Mouse (Mus musculus): ENCODE measurements at regions not wholly inside any gene's neighbourhood (a gene's known extent, or its start where the extent isn't known, plus 50 kb on each side); places are given as distances from the start of the nearest gene placed in this dataset.

DNA sequence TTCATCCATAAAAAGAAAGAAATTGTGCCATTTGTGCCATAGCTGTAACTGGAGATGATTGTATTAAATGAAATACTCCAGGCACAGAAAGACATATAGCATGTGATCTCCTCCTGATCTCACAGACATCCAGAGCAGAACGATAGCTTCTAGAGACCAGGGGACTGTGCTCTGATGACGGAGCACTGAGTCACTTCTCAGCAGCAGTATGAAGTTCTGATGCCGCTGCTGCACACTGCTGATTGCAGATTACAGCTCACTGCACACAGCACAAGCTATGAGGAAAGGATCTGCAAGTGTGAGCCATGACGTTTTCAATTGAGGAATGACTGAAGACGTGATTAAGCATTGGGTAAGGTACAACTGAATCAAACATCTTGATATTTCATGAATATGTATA, 190.6 kb upstream of the Adamts9 start:
- no peak for DNase-seq (ENCODE audit: low spot score in 2 of 2)

- DNase-seq (ENCODE audit: low spot score in 2 of 2), result no peak
These were observed 187.8 kb upstream of the Adamts9 start for GRCm38 (mm10) chr6:93130946-93131685.

DNA sequence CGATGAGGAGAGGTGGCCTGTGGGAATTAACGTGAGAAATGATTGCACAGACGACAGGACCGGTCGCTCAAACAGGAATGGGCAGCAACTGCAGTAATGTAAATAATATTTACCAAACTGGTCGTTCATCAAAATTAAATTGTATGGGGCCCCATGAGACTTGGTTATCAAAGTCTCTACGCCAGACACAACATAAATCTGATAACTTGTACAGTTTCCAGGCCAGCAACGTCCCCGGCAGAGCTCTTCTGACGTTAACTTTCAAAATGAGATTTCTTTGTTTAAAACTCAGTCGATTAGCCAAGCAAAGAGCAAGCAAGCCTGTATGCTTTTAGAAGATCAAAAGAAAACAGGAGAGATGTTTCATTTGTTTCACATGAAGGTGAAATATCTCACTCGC, 176.2 kb upstream of the Adamts9 start:
- DNase-seq (ENCODE audit: low spot score in 2 of 2), result no peak

GRCm38 (mm10) chr6:93113361-93113760, 170.1 kb upstream of the Adamts9 start:
- DNase-seq (ENCODE audit: low spot score in 2 of 2), result no peak

DNA sequence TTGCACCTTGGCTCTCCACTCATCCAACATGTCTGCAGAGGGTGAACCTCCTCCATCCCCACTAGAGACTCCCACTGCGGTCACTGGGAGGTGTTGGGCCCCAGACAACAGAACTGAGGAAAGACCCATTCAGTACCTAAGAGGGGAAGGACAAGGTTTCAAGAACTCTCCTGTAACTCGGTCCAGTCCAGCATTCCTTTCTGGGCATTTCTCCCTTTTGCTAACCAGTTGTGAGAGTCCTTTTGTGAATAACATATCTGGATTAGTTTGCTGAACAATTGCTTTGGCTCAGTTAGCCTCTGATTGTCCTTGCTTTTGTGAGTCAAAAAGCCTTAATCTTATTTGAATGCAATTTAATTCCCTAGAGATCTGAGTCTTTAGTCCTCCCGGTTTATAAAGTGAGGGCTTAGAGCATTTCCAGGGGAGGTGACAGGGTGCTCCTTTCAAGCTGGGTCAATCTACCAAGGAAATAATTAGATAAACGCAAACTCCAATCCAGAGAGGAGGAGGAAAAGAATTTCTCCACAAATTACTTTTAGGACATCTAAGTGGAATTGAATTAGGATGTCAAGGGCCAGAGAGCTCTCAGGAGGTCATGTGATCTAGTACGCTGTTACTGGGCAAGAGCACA, 151.6 kb upstream of the Adamts9 start:
- DNase-seq (ENCODE audit: low spot score in 2 of 2), result no peak

DNA sequence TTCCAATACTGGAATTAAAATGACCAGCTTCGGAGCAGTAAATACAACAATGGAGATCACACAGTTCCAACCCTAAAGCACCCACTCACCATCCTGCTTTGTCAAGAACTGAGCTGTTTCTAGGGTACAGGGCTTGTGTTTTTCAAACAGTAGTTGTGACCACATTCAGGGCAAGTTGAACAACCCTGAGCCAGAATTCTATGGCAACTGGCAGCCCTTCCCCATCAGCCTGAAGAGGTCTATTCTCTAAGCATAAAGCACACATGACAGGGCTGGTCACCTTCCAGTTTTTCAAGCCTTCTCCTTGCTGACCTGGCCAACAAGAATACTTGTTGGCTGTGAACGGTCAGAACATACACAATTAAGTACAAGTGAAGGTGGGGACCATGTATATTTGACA, 150.5 kb upstream of the Adamts9 start:
- DNase-seq (ENCODE audit: low spot score in 2 of 2), result no peak

GRCm38 (mm10) chr6:93087329-93087728, 144.0 kb upstream of the Adamts9 start:
- no peak for DNase-seq (ENCODE audit: low spot score in 2 of 2)

DNA sequence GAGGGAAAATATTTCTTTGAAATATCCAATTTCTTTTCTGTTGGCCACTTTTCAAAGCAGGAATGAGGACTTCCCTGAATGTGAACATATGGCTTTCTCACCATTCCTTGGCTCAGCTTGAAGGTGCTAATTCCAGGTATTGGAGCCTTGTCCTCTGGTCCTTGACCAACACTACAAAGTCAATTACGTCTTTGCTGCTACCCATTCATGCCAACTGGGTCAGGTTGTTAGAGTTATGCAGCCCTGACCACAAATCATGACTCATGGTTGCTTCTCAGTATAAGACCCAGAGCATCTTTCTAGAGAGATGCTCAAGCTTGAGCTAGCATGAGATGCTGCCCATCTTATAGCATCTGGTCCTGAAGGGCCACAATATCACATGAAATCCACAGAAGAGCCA, 141.0 kb upstream of the Adamts9 start:
- DNase-seq (ENCODE audit: low spot score in 2 of 2), result no peak

- DNase-seq (ENCODE audit: low spot score in 2 of 2), result no peak
These were observed 140.4 kb upstream of the Adamts9 start for GRCm38 (mm10) chr6:93083716-93084115.

- no peak for DNase-seq (ENCODE audit: low spot score in 2 of 2)
These were observed 138.9 kb upstream of the Adamts9 start for GRCm38 (mm10) chr6:93082205-93082604.

GRCm38 (mm10) chr6:93076681-93077080, 133.4 kb upstream of the Adamts9 start:
- DNase-seq (ENCODE audit: low spot score in 2 of 2), result no peak

DNA sequence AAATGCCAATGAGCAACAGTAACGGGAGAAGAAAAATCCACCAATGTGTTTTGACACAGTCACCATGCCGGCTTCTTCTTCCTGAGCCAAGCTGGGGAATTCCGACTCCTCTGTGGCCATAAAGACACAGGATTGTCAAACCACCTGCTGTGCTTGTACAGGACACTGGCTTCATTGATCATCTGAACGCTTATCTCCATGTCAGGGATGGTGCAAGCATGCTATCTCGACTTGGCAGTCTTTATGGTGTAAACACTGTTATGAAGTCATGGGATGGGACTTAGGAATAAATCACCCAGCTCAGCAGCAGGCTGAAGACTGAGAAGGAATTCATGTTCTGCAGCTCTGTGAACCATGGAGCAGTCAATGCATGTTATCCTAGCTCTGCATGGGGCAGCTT, 132.6 kb upstream of the Adamts9 start:
- DNase-seq (ENCODE audit: low spot score in 2 of 2), result no peak

- DNase-seq (ENCODE audit: low spot score in 2 of 2), result no peak
These were observed 131.7 kb upstream of the Adamts9 start for GRCm38 (mm10) chr6:93075011-93075410.

- DNase-seq (ENCODE audit: low spot score in 2 of 2), result no peak
These were observed 127.6 kb upstream of the Adamts9 start for GRCm38 (mm10) chr6:93070916-93071315.

DNA sequence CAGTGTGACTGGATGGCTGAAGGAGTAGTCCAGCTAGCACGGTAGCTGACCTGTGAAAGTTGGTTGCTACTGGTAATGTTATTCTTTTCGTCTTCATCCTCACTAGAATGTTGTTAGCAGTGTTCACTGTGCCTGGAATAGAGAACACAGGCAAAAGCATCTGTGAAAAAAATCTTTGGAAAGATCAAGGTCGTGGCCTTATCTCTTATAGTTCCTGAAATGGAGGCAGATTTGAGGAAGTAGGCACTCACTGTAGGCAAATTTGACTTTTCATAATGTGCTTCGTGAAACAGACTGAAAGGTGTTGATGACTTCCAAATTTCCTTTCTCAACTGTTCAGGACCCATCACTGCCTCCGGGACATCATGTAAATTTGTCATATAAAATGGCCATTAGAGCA, 124.5 kb upstream of the Adamts9 start:
- no peak for DNase-seq (ENCODE audit: low spot score in 2 of 2)

DNA sequence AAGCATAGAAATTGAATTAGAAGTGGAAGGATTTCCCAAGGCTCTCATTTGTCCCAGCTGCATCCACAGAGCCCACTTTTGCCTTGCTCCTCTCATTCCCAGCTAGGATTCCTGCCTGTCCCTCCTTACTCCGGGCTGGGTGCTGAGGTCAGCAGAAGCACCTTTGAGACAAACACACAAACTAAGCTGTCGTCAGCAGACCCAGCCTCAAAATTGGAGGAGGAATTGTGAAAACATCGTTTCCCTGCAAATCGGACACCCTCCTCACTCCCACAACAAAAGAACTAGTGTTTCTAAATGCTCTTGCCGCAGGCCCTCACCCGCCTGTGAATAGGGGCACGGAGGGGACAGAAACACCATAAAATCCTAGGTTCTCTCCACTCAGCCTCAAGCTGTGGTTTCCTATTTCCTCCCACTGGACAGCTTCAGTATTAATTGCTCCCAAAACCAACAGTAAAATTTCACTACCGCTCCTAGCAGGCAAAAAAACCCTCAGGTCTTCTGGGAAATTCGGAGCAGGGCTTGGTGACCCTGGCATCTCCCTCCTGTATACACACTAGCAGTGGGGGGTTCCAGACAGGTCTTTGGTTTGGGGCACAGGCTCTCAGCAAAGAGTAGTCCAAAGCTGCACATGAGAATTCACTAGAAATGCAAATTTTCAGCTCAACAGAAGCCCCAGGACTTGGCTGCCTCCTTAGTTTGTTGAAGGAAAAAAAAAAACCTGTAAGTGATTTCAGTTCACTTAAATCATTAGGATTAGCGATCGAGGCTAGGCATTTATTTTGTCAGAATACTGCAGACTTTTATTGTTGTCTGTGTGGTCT, 123.5 kb upstream of the Adamts9 start:
- DNase-seq (ENCODE audit: low spot score in 2 of 2), result no peak

GRCm38 (mm10) chr6:93065917-93066552, 122.7 kb upstream of the Adamts9 start:
- DNase-seq (ENCODE audit: low spot score in 2 of 2), result peak in 1 of 2 experiments; percentile 24

- DNase-seq (ENCODE audit: low spot score in 2 of 2), result no peak
These were observed 122.1 kb upstream of the Adamts9 start for GRCm38 (mm10) chr6:93065366-93065765.

DNA sequence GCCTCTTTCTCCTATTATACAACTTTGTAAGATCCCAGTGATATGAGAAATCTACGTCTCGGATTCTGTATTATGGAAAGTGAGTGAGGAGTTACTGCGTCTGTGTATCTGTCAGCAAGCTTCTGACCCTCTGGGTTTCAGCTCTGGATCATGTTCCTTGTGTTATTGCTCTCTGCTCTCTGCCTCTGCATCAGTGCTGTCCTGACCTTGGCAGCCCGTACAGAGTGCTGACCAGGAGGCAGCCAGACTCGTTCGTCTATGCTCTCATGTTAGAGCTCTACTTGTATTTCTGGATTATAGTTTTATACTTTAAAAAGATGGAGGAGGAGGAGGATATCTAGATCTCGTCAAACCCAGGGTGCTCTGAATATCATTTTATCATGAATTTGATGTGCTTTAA, 121.1 kb upstream of the Adamts9 start:
- DNase-seq (ENCODE audit: low spot score in 2 of 2), result no peak

- DNase-seq (ENCODE audit: low spot score in 2 of 2), result no peak
These were observed 118.4 kb upstream of the Adamts9 start for GRCm38 (mm10) chr6:93061741-93062140.

GRCm38 (mm10) chr6:93045524-93045923, 102.2 kb upstream of the Adamts9 start:
- DNase-seq (ENCODE audit: low spot score in 2 of 2), result no peak

DNA sequence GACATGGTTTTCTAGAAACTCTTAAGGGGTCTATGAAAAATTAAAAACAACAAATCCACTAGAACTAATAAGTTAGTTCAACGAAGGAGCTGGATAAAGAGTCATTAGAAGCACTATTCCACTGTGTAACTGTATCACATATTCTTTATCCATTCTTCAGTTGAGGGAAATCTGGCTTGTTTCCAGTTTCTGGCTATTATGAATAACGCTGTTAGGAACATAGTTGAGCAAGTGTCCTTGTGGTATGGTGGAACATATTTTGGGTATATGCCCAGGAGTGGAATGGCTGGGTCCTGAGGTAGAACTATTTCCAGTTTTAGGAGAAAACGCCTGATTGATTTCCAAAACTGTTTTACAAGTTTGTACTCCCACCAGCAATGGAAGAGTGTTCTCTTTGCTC, 97.7 kb upstream of the Adamts9 start:
- DNase-seq (ENCODE audit: low spot score in 2 of 2), result no peak

Measured in spleen, postnatal 10 days (tissue).